Mouse (Mus musculus): ENCODE data around the gene Fkbp15.

The Fkbp15 gene

GRCm38 (mm10) chr4:62313641-62314211 is 46.6 kb downstream of the Fkbp15 start:
- no peak for DNase-seq

- no peak for DNase-seq
Measured at GRCm38 (mm10) chr4:62312821-62313220, 47.5 kb downstream of the Fkbp15 start.

GRCm38 (mm10) chr4:62308406-62308805 is 51.9 kb downstream of the Fkbp15 start:
- no peak for DNase-seq

DNA sequence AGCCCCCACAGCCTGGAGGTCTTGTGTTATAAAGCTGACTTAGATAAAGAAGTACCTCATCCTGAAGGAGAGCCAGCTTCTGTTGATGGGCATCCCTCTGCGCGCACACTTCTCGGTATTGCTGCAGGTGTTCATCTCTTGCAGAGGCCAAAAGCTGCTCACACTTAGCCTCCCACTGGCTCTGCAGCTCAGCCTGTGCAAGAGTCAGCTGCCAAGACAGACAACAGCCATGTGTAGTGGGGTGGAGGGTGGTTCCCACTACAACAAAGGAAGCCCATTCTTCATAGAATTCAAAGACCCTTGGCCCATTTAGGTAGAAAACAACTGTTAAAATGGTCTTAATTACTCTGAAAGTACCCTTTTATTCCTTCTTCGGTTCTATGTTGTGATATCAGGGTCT is 53.5 kb downstream of the Fkbp15 start:
- no peak for DNase-seq

- no peak for DNase-seq
Measured at GRCm38 (mm10) chr4:62306301-62306700, 54.0 kb downstream of the Fkbp15 start.

GRCm38 (mm10) chr4:62303288-62303687 is 57.1 kb downstream of the Fkbp15 start:
- no peak for DNase-seq

- no peak for DNase-seq
Measured at GRCm38 (mm10) chr4:62302795-62303194, 57.6 kb downstream of the Fkbp15 start.

DNA sequence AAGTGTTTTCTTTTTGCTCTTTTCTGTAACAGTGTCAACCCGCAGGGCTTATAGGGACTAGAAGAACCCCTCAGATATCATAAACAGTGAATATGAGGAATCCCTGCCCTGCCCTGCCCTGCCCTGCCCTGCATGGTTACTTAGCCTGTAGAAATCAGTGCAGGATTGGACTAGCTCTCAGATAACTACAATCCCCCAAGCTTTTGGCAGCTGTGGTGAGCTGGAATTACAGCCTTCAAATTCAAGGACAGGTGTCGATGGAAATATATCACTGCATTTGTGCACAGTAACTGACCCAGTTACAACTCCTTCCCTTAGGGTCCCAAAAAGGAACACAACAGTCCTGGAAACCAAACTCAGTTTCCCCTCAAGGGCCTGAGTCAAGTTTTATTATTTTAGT is 60.3 kb downstream of the Fkbp15 start:
- no peak for DNase-seq

DNA sequence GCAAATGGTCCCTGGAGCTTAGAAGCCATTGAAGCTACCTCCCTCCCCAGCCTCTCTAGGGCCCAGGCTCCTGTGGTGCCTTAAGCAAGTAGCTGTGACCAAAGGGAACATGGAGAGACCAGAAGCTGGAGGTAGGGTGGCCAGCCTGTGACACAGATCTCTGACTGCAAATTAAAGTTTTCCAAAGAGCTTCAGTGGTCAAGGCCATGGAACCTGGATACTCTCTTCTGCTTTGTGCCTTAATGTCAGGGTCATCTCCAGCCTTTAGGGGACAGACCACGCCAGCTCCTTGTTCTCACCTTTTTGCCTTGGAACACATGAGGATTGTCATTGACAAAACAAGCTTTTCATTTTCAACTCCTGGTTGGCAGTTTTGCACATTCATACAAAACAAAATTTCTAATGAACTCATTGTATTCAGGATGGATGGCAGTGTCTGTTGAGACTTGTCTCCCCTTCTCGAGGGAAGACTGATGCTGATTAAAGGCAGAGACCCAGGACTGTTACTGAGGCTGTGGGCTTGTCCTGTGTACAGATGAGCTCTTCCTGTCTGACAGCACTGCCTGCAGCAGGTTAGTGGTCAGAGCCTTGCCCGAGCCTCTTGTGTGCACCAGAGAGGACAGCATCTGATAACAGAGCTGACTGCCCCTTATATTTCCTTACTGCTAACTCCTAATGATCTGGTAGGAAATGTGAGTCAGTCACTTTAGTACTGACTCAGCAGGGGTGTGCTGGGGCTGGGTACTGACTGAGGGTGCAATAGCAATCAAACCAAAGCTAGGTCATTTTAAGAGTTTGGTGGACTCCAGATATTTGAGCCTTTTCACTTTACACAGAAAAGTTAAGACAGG is 62.8 kb downstream of the Fkbp15 start:
- DNase-seq, result no peak

GRCm38 (mm10) chr4:62294741-62295140 is 65.6 kb downstream of the Fkbp15 start:
- no peak for DNase-seq

DNA sequence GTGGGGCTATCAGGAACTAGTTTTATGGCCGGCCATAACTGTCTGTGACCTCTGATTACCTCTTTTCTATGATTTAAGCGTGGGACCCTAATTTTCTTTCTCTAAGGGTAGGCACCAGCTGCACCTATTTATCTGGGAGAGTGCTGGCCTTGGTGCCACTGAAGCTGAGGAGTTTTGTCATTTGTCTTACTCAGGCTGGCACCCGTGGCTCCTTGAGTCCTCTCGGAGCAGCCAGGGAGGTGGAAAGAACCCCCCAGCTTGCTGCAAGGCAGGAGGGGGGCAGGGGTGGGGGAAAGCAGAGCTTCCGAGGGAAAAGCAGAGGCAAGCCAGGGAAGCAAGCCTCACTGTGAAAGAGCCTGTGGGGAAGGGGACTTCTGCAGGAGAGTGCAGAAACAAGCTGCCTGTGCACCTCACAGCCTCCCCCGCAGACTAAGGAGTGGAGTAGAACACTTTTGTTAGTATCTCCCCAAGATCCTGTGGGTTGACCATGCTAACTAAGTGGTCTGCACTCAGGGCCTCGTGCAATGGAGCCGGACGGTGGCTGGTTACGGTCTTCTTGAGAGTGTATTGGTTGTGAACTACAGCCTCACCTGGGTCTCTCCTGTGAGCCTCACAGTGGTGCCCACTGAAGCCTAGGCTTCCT is 67.0 kb downstream of the Fkbp15 start:
- DNase-seq, result peak; percentile 42

- peak; percentile 2 for DNase-seq
Measured at GRCm38 (mm10) chr4:62292461-62293180, 67.7 kb downstream of the Fkbp15 start.

GRCm38 (mm10) chr4:62290816-62291505 is 69.4 kb downstream of the Fkbp15 start:
- DNase-seq, result no peak

DNA sequence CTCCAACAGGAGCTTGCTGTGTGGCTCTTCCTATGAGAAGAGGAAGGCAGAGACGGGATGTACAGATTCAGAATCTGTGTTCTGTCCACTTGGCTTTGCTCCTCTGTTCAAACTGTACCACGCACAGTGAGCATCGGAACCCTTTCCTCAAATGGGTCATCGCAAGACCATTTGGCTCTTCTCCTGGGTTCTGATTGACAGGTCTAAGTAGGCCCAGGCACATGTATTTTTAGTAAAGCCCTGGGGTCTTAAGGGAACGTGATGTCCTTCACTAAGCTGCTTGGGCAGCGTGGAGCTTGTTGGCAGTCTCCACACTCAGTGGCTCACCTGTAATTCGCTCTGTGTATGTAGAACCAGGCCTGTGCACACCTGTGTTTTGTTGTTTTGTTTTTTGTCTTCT is 71.1 kb downstream of the Fkbp15 start:
- no peak for DNase-seq

DNA sequence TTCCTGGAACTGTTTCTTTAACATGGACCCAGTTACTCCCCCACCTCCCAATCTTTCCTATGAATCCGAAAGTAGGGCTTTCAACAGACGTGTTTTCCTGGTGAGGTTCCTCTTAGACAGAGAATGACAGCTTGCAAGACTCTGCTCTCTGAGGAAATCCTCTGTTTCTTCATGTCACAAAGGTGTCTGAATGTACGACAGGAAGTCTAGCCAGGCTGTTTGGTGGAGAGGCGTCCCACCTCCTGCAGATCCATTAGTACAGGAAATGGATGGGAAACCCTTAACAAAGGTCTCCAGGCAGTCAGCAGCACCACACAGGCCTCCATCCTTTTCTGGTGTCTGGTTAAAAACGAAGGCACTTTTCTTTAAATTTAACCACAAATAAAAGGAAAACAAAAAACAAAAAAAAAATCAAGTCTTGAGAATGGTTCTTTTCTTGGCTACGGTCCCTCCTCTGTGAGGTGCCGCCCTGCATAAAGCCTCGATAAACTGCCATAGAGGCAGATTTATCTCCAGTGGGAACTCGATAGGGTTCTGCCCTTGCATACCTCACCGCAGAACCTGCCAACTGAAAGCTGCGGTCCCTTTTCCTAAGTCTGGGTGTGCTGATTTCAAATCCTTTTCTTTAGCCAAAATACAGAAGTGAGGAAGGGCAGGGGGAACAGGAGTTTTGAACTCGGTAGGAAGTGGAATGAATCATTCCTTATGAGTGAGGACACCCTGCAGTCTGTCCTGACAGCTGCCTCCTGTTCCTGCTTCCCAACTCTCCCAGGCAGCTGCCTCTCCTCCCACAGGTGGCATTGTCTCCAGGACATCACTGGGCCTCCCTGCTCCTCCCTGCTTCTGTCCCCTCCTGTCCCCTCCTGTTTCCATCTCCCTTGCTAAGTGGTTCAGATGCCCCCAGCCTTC is 73.1 kb downstream of the Fkbp15 start:
- no peak for DNase-seq

DNA sequence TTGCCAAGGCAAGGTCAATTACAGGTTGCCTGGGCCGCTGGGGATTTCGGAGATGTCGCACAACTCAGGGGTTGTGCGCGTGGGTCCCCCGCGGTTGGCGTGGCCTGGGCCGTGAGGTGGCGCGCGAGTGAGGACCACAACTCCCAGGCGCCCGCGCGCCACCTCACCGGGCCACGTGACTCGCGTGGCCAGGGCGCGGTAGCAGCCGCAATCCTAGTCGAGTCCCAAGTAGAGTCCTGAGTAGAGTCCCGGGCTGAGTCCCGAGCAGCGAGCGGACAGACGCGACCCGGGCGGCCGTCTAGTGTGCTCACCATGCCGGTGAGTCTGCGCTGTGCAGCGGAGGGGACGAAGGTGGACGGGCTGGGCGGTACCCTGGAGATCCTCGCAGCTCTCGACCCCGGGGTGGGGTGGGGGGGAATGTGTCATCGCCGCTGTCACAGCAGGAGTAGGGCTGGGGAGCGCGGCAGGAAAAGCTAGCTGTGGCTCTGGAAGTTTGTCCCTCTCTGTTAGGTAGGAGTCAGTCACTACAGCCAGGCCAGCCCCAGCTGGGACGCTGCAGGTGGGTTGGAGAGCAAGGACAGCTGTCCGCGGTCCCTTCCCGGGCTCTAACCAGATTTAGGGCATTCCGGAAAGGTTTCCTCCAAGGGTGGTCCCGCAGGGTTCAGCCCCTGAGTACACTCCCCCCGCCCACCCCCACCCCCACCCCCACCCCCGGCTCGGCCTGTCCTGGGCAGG is 73.9 kb downstream of the Fkbp15 start:
- peak; percentile 85 for DNase-seq

DNA sequence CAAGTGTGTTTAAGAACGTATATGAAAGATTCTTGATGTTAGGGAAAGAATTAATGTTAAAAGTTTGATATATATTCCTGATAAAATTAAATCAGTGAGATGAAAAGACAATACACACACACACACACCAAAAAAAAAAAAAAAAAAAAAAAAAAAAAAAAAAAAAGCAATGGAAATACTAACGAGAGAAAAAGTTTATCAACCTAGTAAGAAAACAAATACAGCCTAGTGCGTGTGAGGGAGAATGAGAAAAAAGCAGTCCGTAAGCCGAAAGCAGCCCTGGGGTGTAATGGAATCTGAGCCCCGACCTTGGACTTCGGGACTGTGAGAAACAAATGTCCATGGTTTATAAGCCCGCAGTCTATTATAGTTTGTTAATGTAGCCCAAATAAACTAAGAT is 74.8 kb downstream of the Fkbp15 start:
- no peak for DNase-seq

- no peak for DNase-seq
Measured at GRCm38 (mm10) chr4:62282969-62283368, 77.4 kb downstream of the Fkbp15 start.

GRCm38 (mm10) chr4:62281319-62281718 is 79.0 kb downstream of the Fkbp15 start:
- DNase-seq, result no peak

GRCm38 (mm10) chr4:62278081-62278480 is 82.3 kb downstream of the Fkbp15 start:
- DNase-seq, result no peak

DNA sequence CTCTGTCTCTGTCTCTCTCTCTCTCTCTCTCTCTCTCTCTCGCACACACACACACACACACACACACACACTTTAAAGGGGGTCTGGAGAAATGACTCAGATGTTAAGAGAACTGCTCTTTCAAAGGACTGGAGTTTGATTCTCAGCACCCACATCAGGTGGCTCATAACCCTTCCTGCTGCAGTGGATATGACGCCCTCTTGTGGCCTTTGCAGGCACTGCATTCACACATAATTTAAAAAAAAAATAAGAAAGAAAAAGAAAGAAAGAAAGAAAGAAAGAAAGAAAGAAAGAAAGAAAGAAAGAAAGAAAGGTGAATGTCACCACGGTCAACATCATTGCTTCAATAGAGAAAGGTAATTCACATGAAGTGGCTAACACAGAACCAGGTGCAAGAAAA is 83.1 kb downstream of the Fkbp15 start:
- no peak for DNase-seq

Measured in right cerebral cortex, postnatal 25 days (tissue).